Mouse (Mus musculus): Measurements from ENCODE around the gene Pthlh. TPM values are rescaled to one million over a fixed set of nuclear protein-coding genes. Genes with fewer than 3 reads are reported as not detected.

The Pthlh gene
- polyA plus RNA-seq, 1 experiment = not detected

DNA sequence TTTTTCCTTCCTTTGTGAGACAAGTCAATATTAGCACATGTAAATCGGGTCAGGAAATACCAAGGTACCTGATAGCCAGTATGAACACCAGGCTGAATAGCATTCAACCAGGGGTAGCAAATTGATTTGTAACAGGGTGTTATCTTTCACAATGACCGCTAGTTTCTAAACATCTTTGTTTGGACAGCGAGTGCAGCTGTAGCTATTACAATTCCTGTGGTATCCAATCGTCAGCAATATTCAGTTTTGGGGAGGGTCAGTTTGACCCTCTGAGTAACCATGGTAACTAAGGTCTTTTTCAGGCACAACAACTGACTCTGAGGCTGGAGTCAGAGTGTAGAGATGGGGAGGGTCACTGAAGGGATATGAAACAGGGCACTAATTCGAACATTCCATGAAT lies 15.3 kb upstream of the Pthlh start:
- Histone ChIP-seq H3K9me3 (replicated peaks; ENCODE audit: control insufficient read depth, insufficient read depth, low read length, poor library complexity, severe bottlenecking) (no peaks in the 10 kb centered on the region), H3K4me1 (ENCODE audit: control insufficient read depth, insufficient read depth, low read length) (no peaks in the 10 kb centered on the region), H3K4me3 (ENCODE audit: low read depth, low read length) (no peak overlapping the region), H3K27ac (ENCODE audit: insufficient read depth, low read length) (no peak overlapping the region), H3K9ac (ENCODE audit: low read depth, poor library complexity, severe bottlenecking) (no peak overlapping the region), H3K27me3 (ENCODE audit: control insufficient read depth, insufficient read depth, low read length, poor library complexity, severe bottlenecking) (no peaks in the 10 kb centered on the region; the same call in 1 of the 2 replicates), H3K36me3 (ENCODE audit: control insufficient read depth, insufficient read depth, low read length, poor library complexity, severe bottlenecking) (no peaks in the 10 kb centered on the region)
- TF ChIP-seq POLR2A (IDR thresholded peaks at IDR 0.05; ENCODE audit: insufficient read depth, low read length) = no peak
- no peak for TF ChIP-seq EP300 (IDR thresholded peaks at IDR 0.05; ENCODE audit: insufficient read depth, low read depth, low read length)
- TF ChIP-seq CTCF (IDR thresholded peaks at IDR 0.05; ENCODE audit: low read depth, low read length) = no peak

DNA sequence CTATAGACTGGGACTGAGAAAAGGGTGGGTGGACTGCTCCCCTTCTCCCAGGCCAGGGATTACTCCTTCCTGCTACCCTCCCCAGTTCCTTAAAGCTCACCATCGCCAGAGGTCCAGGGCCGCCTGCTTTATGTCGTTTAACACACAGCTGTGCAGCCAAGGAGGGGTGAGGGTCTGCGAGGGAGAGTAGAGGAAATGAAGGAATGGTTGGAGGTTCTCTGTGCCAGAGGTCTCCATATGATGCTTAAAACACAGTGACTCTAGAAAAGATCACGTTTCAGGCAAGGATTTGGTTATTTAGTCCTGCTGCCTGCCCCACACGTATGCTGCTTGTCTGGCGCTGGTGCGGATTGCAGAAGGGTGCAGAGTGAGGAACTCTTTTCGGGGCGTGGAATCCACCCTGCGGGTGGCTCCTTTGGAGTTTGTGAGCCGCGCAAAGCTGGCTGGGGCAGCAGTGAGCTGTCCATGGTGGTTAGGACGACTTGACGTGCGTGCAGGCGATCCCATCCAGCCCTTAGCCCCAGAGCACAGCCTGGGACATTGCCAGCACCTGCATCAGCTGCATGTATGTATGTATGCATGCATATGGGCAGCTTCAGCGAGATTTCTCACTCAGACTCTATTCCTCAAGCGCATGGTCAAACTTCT lies 4.3 kb upstream of the Pthlh start:
- no peak for TF ChIP-seq EP300 (IDR thresholded peaks at IDR 0.05; ENCODE audit: insufficient read depth, low read depth, low read length)
- TF ChIP-seq POLR2A (IDR thresholded peaks at IDR 0.05; ENCODE audit: insufficient read depth, low read length) = no peak
- TF ChIP-seq CTCF (IDR thresholded peaks at IDR 0.05; ENCODE audit: low read depth, low read length) = no peak
- H3K27ac ChIP-seq (ENCODE audit: insufficient read depth, low read length) = no peak overlapping the region
- no peaks in the 10 kb centered on the region for H3K4me1 ChIP-seq (ENCODE audit: control insufficient read depth, insufficient read depth, low read length)
- H3K36me3 ChIP-seq (ENCODE audit: control insufficient read depth, insufficient read depth, low read length, poor library complexity, severe bottlenecking) = no peaks in the 10 kb centered on the region
- no peak overlapping the region for H3K4me3 ChIP-seq (ENCODE audit: low read depth, low read length)
- 0 out of 2 replicates have a peak, but pooled peaks cover 4% of the 10 kb centered on the region for H3K27me3 ChIP-seq (ENCODE audit: control insufficient read depth, insufficient read depth, low read length, poor library complexity, severe bottlenecking)
- H3K9ac ChIP-seq (ENCODE audit: low read depth, poor library complexity, severe bottlenecking) = no peak overlapping the region
- H3K9me3 ChIP-seq (replicated peaks; ENCODE audit: control insufficient read depth, insufficient read depth, low read length, poor library complexity, severe bottlenecking) = no peaks in the 10 kb centered on the region

DNA sequence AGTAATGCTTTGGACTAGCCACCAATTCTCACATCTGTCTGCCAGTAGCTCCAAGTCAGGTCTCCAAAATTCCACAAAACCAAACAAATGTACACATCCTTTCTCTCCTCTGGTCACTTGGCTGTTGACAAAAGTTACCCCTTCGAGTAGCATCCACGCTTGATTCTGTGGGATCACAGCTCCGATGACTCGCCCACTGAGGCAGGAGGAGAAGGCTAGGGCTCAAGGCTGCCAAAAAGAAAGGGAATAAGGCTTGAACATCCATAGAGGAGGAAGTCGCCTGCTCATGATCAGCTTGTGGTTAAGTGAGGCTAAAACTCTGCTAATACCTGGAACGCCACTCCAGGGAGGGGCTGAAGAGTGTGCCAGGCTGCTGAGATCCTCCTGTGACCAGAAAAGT lies 2.5 kb upstream of the Pthlh start:
- Histone ChIP-seq H3K4me1 (ENCODE audit: control insufficient read depth, insufficient read depth, low read length) (no peaks in the 10 kb centered on the region), H3K4me3 (ENCODE audit: low read depth, low read length) (no peak overlapping the region), H3K9ac (ENCODE audit: low read depth, poor library complexity, severe bottlenecking) (no peak overlapping the region), H3K36me3 (ENCODE audit: control insufficient read depth, insufficient read depth, low read length, poor library complexity, severe bottlenecking) (no peaks in the 10 kb centered on the region), H3K27ac (ENCODE audit: insufficient read depth, low read length) (no peak overlapping the region), H3K27me3 (ENCODE audit: control insufficient read depth, insufficient read depth, low read length, poor library complexity, severe bottlenecking) (0 out of 2 replicates have a peak, but pooled peaks cover 4% of the 10 kb centered on the region), H3K9me3 (replicated peaks; ENCODE audit: control insufficient read depth, insufficient read depth, low read length, poor library complexity, severe bottlenecking) (no peaks in the 10 kb centered on the region)
- TF ChIP-seq EP300 (IDR thresholded peaks at IDR 0.05; ENCODE audit: insufficient read depth, low read depth, low read length) = no peak
- no peak for TF ChIP-seq POLR2A (IDR thresholded peaks at IDR 0.05; ENCODE audit: insufficient read depth, low read length)
- no peak for TF ChIP-seq CTCF (IDR thresholded peaks at IDR 0.05; ENCODE audit: low read depth, low read length)

DNA sequence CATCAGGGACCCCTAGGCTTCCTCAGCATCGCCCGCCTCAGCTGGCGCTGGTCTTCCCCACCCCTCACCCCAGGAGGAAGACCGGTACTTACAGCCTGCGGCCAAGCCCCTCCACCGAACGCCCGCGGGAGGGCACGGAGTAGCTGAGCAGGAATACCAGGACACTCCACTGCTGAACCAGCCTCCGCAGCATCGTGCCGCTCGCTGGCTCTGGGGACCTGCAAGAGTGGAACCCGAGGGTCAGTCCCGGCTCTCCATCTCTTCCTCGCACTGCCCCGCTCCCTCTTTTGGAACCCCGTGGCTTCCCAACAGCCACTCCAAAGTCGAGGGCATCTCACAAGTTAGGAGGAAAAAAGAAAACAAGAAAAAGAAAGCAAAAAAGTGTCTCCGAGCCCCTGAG lies 805 bp downstream of the Pthlh start:
- H3K4me3 ChIP-seq (ENCODE audit: low read depth, low read length) = peak overlapping the region; percentile 67
- H3K9ac ChIP-seq (ENCODE audit: low read depth, poor library complexity, severe bottlenecking) = no peak overlapping the region
- peaks cover 4% of the 10 kb centered on the region; the same call in 1 of the 2 replicates for H3K27me3 ChIP-seq (ENCODE audit: control insufficient read depth, insufficient read depth, low read length, poor library complexity, severe bottlenecking)
- no peaks in the 10 kb centered on the region for H3K36me3 ChIP-seq (ENCODE audit: control insufficient read depth, insufficient read depth, low read length, poor library complexity, severe bottlenecking)
- TF ChIP-seq EP300 (IDR thresholded peaks at IDR 0.05; ENCODE audit: insufficient read depth, low read depth, low read length) = no peak
- no peak for TF ChIP-seq POLR2A (IDR thresholded peaks at IDR 0.05; ENCODE audit: insufficient read depth, low read length)
- TF ChIP-seq CTCF (IDR thresholded peaks at IDR 0.05; ENCODE audit: low read depth, low read length) = no peak
- no peaks in the 10 kb centered on the region for H3K4me1 ChIP-seq (ENCODE audit: control insufficient read depth, insufficient read depth, low read length)
- no peak overlapping the region for H3K27ac ChIP-seq (ENCODE audit: insufficient read depth, low read length)
- H3K9me3 ChIP-seq (replicated peaks; ENCODE audit: control insufficient read depth, insufficient read depth, low read length, poor library complexity, severe bottlenecking) = no peaks in the 10 kb centered on the region

DNA sequence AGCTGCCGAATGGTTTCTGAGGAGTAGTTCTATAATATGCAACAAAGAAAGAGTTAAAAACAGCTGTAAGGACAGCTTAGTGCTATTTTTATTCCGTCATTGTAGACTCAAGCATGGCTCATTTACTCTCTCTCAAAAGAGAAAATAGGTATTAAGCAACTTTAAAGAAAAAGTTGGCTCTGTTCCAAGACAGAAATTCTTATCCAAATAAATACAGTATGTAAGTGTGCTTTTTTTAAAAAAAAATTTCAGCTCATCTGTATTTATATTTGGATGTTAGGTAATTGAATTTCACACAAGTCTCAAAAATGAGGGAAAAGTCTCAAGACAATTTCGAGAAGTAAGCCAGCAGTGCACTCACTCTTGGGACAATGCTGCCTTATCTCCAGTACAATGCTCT lies 2.4 kb downstream of the Pthlh start:
- H3K9ac ChIP-seq (ENCODE audit: low read depth, poor library complexity, severe bottlenecking) = no peak overlapping the region
- no peaks in the 10 kb centered on the region for H3K9me3 ChIP-seq (replicated peaks; ENCODE audit: control insufficient read depth, insufficient read depth, low read length, poor library complexity, severe bottlenecking)
- TF ChIP-seq CTCF (IDR thresholded peaks at IDR 0.05; ENCODE audit: low read depth, low read length) (no peak), EP300 (IDR thresholded peaks at IDR 0.05; ENCODE audit: insufficient read depth, low read depth, low read length) (no peak), POLR2A (IDR thresholded peaks at IDR 0.05; ENCODE audit: insufficient read depth, low read length) (no peak)
- no peaks in the 10 kb centered on the region for H3K36me3 ChIP-seq (ENCODE audit: control insufficient read depth, insufficient read depth, low read length, poor library complexity, severe bottlenecking)
- H3K27me3 ChIP-seq (ENCODE audit: control insufficient read depth, insufficient read depth, low read length, poor library complexity, severe bottlenecking) = peaks cover 4% of the 10 kb centered on the region; the same call in 1 of the 2 replicates
- H3K27ac ChIP-seq (ENCODE audit: insufficient read depth, low read length) = no peak overlapping the region
- no peak overlapping the region for H3K4me3 ChIP-seq (ENCODE audit: low read depth, low read length)
- no peaks in the 10 kb centered on the region for H3K4me1 ChIP-seq (ENCODE audit: control insufficient read depth, insufficient read depth, low read length)

DNA sequence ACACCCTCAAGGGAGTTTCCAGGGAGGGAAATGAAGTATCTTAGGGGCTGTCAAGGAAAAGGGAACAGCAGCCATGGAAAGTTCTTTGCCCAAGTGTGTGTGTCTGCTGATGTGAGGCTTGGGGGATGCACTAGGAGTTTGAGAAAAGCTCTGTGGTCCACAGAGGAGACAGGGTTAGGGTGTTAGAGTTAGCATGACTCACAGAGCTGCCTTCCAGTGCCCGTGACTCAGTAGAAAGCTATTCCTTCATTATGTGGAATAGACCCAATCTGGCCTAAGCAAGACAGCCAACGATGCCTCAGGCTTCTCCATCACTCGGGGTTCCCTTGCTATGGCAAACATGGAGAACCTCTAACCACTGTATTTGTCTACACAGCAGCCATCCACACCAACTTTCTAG lies 3.2 kb downstream of the Pthlh start:
- no peaks in the 10 kb centered on the region for H3K36me3 ChIP-seq (ENCODE audit: control insufficient read depth, insufficient read depth, low read length, poor library complexity, severe bottlenecking)
- H3K4me1 ChIP-seq (ENCODE audit: control insufficient read depth, insufficient read depth, low read length) = no peaks in the 10 kb centered on the region
- TF ChIP-seq CTCF (IDR thresholded peaks at IDR 0.05; ENCODE audit: low read depth, low read length) (no peak), POLR2A (IDR thresholded peaks at IDR 0.05; ENCODE audit: insufficient read depth, low read length) (no peak), EP300 (IDR thresholded peaks at IDR 0.05; ENCODE audit: insufficient read depth, low read depth, low read length) (no peak)
- no peak overlapping the region for H3K27ac ChIP-seq (ENCODE audit: insufficient read depth, low read length)
- H3K4me3 ChIP-seq (ENCODE audit: low read depth, low read length) = no peak overlapping the region
- H3K27me3 ChIP-seq (ENCODE audit: control insufficient read depth, insufficient read depth, low read length, poor library complexity, severe bottlenecking) = peaks cover 4% of the 10 kb centered on the region; the same call in 1 of the 2 replicates
- H3K9ac ChIP-seq (ENCODE audit: low read depth, poor library complexity, severe bottlenecking) = no peak overlapping the region
- no peaks in the 10 kb centered on the region for H3K9me3 ChIP-seq (replicated peaks; ENCODE audit: control insufficient read depth, insufficient read depth, low read length, poor library complexity, severe bottlenecking)
